Mouse (Mus musculus): Measurements from ENCODE around the gene Krt10.
A peak's percentile ranks its signal among the peaks of the same experiment; 100 is the strongest.

Krt10 gene

DNA sequence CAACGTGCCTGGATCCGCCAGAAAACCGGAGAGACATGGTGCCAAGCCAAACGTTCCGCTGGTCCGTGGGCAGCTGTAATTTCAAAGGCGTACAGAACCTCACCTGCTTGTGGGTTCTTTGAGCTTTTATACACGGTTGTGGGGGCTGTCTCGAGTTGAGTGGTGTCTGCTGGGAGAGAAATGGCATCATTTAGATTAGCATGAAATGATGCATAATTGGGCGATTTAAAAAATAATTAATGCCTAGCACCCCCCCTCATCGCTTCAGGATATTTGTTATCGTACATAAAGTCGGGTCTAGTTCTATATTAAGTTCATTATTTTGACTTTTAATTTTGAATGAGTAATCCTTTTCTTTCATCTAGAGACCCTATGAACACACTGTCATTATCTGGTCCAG, 14.4 kb downstream of the Krt10 start, which contains the start of gene Krt28:
Gene Krt28 (minus strand): TSS at position 101 of the 400 bp plus-strand sequence.
- DNase-seq (ENCODE audit: low read depth, low spot score): no peak

DNA sequence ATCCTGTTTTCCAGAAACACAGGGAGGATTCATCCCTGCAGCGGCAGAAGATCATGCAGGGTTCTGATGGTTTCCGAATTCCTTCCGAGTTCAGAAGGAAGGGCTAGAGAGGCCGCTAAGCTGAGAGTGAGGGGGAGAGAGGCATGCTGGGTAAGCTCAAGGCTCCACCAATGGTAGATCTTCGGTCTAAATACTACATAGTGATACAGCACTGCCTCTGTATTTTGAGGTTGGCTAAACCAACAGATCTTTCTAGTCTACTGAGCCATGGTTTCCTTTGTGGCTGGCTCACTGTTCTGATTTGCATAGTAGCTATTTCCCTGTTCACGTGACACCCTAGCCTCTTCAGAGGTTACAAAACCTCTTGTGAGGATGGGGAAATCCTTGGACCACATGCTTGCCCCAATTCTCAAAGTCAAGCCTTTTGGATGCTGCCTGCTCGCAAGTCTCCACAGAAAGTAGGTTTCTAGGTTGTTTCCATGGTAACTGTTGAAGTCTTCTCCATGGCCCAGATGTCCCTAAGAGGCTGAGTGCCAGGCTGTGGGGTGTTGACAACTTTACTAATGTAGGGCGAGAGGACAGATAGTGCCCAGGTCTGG, 19.2 kb downstream of the Krt10 start:
- peak; percentile 90 for DNase-seq (ENCODE audit: low read depth, low spot score)

GRCm38 (mm10) chr11:99369229-99369628, 19.9 kb downstream of the Krt10 start:
- peak; percentile 16 for DNase-seq (ENCODE audit: low read depth, low spot score)

DNA sequence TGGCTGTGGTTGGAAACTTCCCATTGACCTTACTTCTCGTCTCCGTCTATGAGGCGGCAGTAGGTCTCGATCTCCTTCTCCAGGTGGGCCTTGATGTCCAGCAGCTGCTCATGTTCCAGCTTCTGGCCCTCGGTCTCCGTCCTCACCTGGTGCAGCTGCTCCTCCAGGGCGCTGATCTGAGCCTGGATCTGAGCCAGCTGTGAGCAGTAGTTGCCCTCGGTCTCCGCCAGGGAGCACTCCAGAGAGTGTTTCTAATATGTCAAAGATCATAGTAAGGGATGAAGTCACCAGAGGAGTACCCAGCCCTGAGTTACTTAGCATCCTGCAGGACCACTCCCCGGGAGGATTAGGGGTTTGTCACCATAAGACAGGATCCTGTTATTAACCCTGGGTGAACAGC, 22.4 kb downstream of the Krt10 start:
- no peak for DNase-seq (ENCODE audit: low read depth, low spot score)

DNA sequence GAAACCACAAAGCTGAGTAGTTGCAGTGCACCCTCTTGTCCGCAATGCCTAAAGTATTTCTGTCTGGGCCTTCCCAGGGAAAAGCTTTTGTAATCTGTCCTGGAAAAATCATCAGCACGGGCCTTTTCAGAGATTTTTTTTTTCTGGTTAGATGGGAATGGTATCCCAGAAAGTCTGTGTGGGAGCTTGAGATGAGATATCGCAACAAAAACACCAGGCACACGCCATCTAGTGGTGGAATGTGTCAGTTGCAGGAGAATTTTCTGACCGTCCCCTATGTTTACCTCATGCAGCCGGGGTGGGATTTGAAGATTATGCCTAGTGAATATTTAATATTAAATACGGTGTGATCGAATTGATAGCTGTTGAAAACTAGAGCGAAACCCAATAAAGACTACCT, 24.8 kb downstream of the Krt10 start:
- DNase-seq (ENCODE audit: low read depth, low spot score): peak; percentile 77

DNA sequence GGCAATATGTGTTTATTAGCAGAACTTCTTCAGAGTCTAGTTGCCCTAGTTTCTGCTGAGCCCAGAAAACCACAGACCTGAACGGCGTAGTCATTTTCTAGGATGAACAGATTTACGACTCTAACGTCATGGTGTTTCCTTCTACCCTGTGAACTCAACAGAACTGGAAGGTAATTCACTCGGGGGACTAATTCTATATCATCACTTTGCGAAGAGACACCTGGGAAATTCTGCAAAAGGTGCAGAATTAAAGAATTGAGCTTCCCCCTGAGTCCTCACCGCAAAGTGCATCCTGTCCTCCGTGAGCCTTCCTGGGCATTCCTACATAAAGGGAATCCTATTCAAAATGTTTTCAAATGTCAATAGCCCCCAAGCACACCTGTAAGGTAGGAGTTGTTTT, 27.7 kb downstream of the Krt10 start:
- no peak for DNase-seq (ENCODE audit: low read depth, low spot score)

DNA sequence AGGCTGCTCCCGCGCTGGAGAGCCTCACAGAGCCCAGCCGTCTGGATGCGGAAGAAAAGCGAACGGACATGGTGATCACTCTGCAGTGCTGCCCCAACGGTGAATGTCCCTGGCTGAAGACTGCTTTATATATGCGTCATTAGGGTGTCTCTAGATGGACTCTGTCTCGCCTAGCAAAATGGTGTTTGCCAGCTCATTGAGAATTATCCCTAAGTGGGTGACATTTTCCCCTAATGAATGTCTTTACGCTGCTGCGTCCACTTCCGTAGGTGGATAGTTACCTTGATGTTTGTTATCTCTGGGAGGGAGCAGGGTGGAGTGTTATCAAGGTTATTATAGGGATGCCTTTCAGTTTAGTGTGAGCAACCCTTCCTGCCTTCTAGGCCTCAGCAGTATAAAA, 38.2 kb downstream of the Krt10 start, which contains the start of gene Krt27:
Gene Krt27 (minus strand): TSS at position 101 of the 400 bp plus-strand sequence.
- no peak for DNase-seq (ENCODE audit: low read depth, low spot score)

GRCm38 (mm10) chr11:99339299-99339847, 49.8 kb downstream of the Krt10 start:
- peak; percentile 8 for DNase-seq (ENCODE audit: low read depth, low spot score)

DNA sequence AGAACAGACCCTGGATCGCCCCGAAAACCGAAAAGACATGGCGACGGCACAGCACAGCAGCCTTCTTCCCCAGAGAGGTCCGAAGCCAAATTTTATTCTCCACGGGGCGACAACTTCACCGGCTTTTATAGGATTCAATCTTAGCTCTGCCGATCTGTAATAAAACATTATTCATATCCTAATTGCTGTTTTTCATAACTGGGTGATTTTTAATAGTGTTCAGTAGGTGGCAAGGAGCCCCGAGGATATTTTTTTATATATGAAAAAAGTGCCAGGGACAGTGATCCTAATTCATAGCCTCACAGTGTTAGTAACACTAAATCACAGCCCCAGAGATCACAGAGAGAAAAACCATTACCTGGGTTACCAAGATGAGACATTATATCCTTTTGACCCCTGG, 51.3 kb downstream of the Krt10 start, which contains the start of gene Krt26:
Gene Krt26 (minus strand): TSS at position 101 of the 400 bp plus-strand sequence.
- no peak for DNase-seq (ENCODE audit: low read depth, low spot score)

Data from brain, adult 2 months (tissue).